Mouse (Mus musculus) megakaryocyte, embryonic 14.5 days (primary cell): ENCODE data around the gene Sort1. TPM values are rescaled to one million over a fixed set of nuclear protein-coding genes. Genes with fewer than 3 reads are reported as not detected.

Experiments
- H3K27me3 ChIP-seq: replicated peaks from 2 replicates; pipeline ENCODE3; 2012; ENCODE audit warnings: inconsistent platforms
- H3K36me3 ChIP-seq: replicated peaks from 2 replicates; pipeline ENCODE3; 2012; ENCODE audit warnings: low read length, inconsistent platforms, mixed read lengths
- H3K4me1 ChIP-seq: 2 replicates; pipeline ENCODE4 v1.6.1; 2012; ENCODE audit warnings: inconsistent platforms
- H3K4me3 ChIP-seq: replicated peaks from 2 replicates; pipeline ENCODE3; 2012; ENCODE audit warnings: moderate library complexity, mild to moderate bottlenecking, inconsistent platforms
- H3K9me3 ChIP-seq: 2 replicates; pipeline ENCODE4 v1.6.1; 2012; ENCODE audit warnings: inconsistent platforms
- FLI1 ChIP-seq: IDR thresholded peaks from 2 replicates; pipeline ENCODE4 v1.6.1; 2012; ENCODE audit warnings: low read length, inconsistent platforms, mixed read lengths
- GATA1 ChIP-seq: IDR thresholded peaks from 3 replicates; pipeline ENCODE4 v1.6.1; 2012; ENCODE audit warnings: mixed read lengths, low read length, inconsistent platforms, borderline replicate concordance
- polyA plus RNA-seq: library from polyadenylated mRNA; stranded (reverse); fragments of >175 nt; gene quantifications from 2 replicates; pipeline ENCODE4 v1.2.3, GENCODE M21; 2012; ENCODE audit warnings: low replicate concordance; ENCODE audit not compliant: insufficient read depth

Sort1 gene
- polyA plus RNA-seq, 1 experiment = 11.0 TPM

- peaks cover 38% of the 10 kb centered on the region for H3K4me1 ChIP-seq
- H3K9me3 ChIP-seq = no peaks in the 10 kb centered on the region
- H3K4me3 ChIP-seq = no peak overlapping the region
- TF ChIP-seq FLI1 (no peak), GATA1 (no peak)
- peaks cover 2% of the 10 kb centered on the region for H3K27me3 ChIP-seq
- H3K36me3 ChIP-seq = peaks cover 62% of the 10 kb centered on the region
Measured at GRCm38 (mm10) chr3:108325521-108325920, 41.6 kb downstream of the Sort1 start.

DNA sequence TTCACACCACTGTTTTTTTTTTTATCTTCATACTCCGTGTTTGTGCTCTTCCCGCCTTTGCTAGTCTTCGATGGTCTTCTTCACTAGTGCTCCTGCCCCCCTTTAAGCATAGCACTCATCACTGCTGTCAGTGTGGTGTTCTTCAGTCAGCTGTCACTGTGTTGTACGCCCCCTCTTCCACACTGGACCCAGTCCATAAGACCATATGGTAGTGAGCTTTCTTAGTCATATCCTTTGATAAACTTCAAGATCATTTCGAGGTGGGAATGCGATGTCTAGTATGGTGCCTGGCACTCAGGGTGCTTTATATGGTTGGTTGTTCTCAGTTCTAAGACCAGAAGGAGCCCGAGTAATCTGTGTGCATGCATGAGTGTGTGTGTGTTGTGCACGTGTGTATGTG lies 43.4 kb downstream of the Sort1 start:
- Histone ChIP-seq H3K4me3 (no peak overlapping the region), H3K27me3 (peaks cover 2% of the 10 kb centered on the region), H3K36me3 (peaks cover 76% of the 10 kb centered on the region), H3K9me3 (no peaks in the 10 kb centered on the region; the same call in 1 of the 2 replicates), H3K4me1 (peaks cover 29% of the 10 kb centered on the region)
- TF ChIP-seq FLI1 (no peak), GATA1 (no peak)

DNA sequence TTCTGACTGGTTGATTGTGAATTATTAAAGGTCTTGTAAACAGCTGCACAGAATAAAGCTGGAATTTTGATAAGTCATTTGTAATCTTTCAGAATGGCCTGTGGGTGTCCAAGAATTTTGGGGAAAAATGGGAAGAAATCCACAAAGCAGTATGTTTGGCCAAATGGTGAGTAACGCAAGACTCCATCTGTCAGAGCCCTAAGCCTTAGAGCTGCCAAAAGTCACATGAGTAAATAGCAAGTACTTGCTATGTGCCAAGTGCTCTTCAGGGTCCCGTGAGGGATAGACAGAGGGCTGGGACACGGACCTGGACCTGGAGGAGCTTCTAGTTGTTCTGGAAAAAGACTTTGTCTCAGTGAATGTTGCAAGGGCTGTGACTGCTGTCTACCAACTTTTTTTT lies 44.0 kb downstream of the Sort1 start:
- no peak for TF ChIP-seq GATA1
- no peak for TF ChIP-seq FLI1
- H3K27me3 ChIP-seq = peaks cover 1% of the 10 kb centered on the region
- H3K4me3 ChIP-seq = no peak overlapping the region
- peaks cover 81% of the 10 kb centered on the region for H3K36me3 ChIP-seq
- H3K9me3 ChIP-seq = peaks cover 3% of the 10 kb centered on the region; the same call in 1 of the 2 replicates
- peaks cover 30% of the 10 kb centered on the region for H3K4me1 ChIP-seq

- TF ChIP-seq GATA1 = no peak
- no peak for TF ChIP-seq FLI1
- Histone ChIP-seq H3K27me3 (no peaks in the 10 kb centered on the region), H3K4me1 (peaks cover 33% of the 10 kb centered on the region), H3K36me3 (peaks cover 85% of the 10 kb centered on the region), H3K9me3 (peaks cover 3% of the 10 kb centered on the region; the same call in 1 of the 2 replicates), H3K4me3 (no peak overlapping the region)
Measured at GRCm38 (mm10) chr3:108328441-108328841, 44.6 kb downstream of the Sort1 start.

DNA sequence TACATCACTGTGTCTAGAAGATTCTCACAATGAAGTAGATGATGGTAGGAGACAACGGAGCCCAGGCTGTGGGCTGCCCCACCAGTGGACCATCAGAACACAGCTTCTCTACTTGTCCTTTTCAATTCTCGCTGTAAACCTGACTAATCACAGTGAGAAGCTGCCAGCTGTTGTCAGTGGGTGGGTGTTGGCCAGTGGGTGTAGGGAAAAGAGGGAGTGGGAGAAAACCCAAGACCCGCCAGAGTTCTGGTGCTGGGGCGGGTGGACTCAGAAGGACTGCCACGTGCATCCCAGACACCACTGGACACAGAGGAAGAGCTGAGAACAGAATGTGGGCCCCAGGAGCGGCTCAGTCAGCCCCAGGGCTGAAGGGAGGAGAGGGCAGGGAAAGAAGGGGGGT lies 46.9 kb downstream of the Sort1 start:
- Histone ChIP-seq H3K4me3 (no peak overlapping the region), H3K36me3 (peaks cover 92% of the 10 kb centered on the region), H3K9me3 (peaks cover 16% of the 10 kb centered on the region), H3K27me3 (no peaks in the 10 kb centered on the region), H3K4me1 (peaks cover 26% of the 10 kb centered on the region)
- TF ChIP-seq FLI1 = no peak
- no peak for TF ChIP-seq GATA1

DNA sequence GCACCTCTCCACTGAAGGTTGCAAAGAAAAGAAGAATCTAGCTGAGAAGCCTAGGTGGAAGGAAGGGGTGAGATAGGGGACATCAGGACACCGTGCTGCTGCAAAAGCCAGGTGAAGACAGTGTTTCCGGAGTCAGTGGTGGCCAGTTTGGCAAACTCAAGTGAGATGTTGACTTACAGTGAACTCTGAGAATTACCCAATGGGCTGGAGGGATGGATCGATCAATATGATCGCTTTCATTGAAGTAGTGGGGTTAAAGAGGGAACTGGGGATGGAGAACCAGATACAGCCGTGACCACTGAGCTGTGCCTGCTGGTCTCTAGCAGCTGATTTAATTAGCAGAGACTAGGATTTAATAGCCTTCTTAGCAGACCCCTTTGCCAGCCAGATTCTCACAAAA lies 53.0 kb downstream of the Sort1 start:
- TF ChIP-seq GATA1 (no peak), FLI1 (no peak)
- H3K36me3 ChIP-seq = peaks cover 100% of the 10 kb centered on the region

DNA sequence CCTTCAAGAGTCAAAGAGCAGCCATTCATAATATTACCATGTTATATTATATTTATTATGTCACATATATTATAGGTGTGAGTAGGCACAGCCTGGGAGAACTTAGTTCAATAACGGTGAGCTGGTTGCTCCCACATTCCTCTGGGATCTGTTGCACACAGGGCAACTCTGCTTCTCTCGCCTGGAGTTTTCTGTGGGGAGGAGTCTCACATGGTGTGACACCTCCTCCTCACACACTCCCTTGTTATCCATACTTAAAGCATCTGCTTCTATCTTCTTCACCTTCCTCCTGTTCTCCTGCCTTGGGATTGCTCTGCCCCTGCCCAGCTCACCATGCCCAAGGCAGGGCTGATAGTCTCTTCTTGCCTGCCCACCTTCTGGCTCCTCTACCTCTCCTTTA lies 57.2 kb downstream of the Sort1 start:
- H3K36me3 ChIP-seq = peaks cover 98% of the 10 kb centered on the region
- no peak for TF ChIP-seq GATA1
- H3K4me1 ChIP-seq = no peaks in the 10 kb centered on the region
- no peaks in the 10 kb centered on the region for H3K27me3 ChIP-seq
- H3K9me3 ChIP-seq = 0 out of 2 replicates have a peak, but pooled peaks cover 2% of the 10 kb centered on the region
- no peak overlapping the region for H3K4me3 ChIP-seq

More for the DNA sequence above, 53.0 kb downstream of the Sort1 start:
- no peaks in the 10 kb centered on the region for H3K27me3 ChIP-seq
- no peak overlapping the region for H3K4me3 ChIP-seq
- H3K4me1 ChIP-seq = peaks cover 15% of the 10 kb centered on the region
- H3K9me3 ChIP-seq = peaks cover 20% of the 10 kb centered on the region

DNA sequence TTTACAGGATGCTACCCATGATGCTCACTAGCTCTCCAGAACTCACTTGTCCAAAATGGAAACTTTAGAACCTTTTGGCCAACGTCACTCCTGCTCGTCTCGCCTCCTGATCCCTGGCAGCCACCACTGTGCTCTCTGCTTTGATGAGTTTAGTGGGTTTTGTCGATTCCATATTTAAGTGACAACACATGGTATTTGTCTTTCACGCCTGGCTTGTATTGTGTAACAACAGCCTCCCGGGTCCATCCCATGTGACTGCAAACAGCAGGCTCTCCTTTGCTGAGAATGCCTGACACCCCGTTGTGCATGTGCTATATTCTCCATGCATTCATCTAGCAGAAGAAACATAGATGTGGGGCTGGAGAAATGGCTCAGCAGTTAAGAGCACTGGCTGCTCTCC lies 58.3 kb downstream of the Sort1 start:
- peaks cover 98% of the 10 kb centered on the region for H3K36me3 ChIP-seq
- no peaks in the 10 kb centered on the region for H3K4me1 ChIP-seq
- no peaks in the 10 kb centered on the region for H3K9me3 ChIP-seq
- no peak overlapping the region for H3K4me3 ChIP-seq
- no peak for TF ChIP-seq FLI1
- no peaks in the 10 kb centered on the region for H3K27me3 ChIP-seq

DNA sequence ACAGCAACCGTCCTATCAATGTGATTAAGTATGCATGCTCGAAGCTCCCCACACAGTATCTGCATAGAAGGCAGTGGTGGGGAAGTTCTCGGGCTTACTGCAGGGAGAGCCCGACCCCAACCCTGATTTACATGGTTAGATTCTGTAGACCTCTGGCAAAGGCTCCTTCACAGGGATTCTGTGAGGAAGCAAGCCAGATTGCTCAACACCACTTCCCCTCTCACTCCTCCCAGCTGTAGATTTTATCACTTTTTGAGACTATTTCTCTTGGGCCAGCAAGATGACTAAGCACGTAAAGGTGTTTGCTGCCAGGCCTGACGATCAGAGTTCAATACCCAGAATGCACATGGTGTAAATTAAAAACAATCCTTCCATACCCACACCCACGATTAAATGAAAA lies 62.0 kb downstream of the Sort1 start:
- no peak for TF ChIP-seq GATA1
- no peak for TF ChIP-seq FLI1
- Histone ChIP-seq H3K4me3 (no peak overlapping the region), H3K27me3 (peaks cover 1% of the 10 kb centered on the region), H3K4me1 (peaks cover 14% of the 10 kb centered on the region), H3K36me3 (peaks cover 98% of the 10 kb centered on the region), H3K9me3 (no peaks in the 10 kb centered on the region)

- H3K36me3 ChIP-seq = peaks cover 95% of the 10 kb centered on the region
Measured at GRCm38 (mm10) chr3:108348376-108348775, 64.5 kb downstream of the Sort1 start.

DNA sequence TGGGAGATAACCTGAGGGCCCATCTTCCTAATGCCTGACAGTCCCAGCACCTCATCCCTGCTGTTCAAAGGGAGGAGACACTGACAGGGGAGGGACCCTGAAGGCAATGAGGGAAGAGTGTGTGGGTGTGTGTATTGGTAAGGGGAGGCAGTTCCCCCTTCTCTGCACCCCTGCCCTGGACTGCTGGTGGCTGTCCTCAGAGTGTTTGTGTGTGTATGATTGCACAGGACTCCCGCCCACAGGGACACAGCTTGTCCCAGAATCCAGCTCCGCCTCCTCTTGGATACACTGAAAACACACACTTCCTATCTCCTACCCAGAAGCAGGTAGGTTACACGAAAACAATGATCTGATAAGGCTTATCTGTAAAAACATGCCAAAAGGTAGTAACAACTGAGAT lies 71.4 kb downstream of the Sort1 start:
- H3K27me3 ChIP-seq = peaks cover 3% of the 10 kb centered on the region
- peaks cover 12% of the 10 kb centered on the region for H3K4me1 ChIP-seq
- peaks cover 92% of the 10 kb centered on the region for H3K36me3 ChIP-seq
- H3K4me3 ChIP-seq = peak overlapping the region; percentile 12
- no peaks in the 10 kb centered on the region for H3K9me3 ChIP-seq
- TF ChIP-seq FLI1 = no peak
- no peak for TF ChIP-seq GATA1

More at GRCm38 (mm10) chr3:108348376-108348775, 64.5 kb downstream of the Sort1 start:
- Histone ChIP-seq H3K4me1 (peaks cover 15% of the 10 kb centered on the region), H3K4me3 (no peak overlapping the region), H3K9me3 (no peaks in the 10 kb centered on the region), H3K27me3 (peaks cover 3% of the 10 kb centered on the region)
- TF ChIP-seq FLI1 = no peak
- no peak for TF ChIP-seq GATA1
